Mouse (Mus musculus) heart, embryonic 14.5 days (tissue): Measurements from ENCODE around the gene Cdc42bpb. TPM values are rescaled to one million over a fixed set of nuclear protein-coding genes. Genes with fewer than 3 reads are reported as not detected.
A peak's percentile ranks its signal among the peaks of the same experiment; 100 is the strongest.

Experiments
- ATAC-seq: fragments of 200-750 bp; cut with Nextera tagmentation; 2 replicates; pipeline ENCODE4 v1.8.0; 2017; ENCODE audit warnings: low read depth, moderate TSS enrichment; ENCODE audit not compliant: insufficient number of reproducible peaks, insufficient read depth, low FRiP score
- H3K27ac ChIP-seq, 2 experiments: fragments of 200-500 bp in 1 of 2; fragments of 300-500 bp in 1 of 2; sonication (generic) in 1 of 2; replicated peaks in 1 of 2; 2 replicates each; pipeline ENCODE4 v1.5.1; 2012 to 2014; ENCODE audit warnings: low read depth in 2 of 2, low read length in 2 of 2, control low read depth in 1 of 2, mild to moderate bottlenecking in 1 of 2, mixed read lengths in 1 of 2; ENCODE audit not compliant: control insufficient read depth in 1 of 2, insufficient read depth in 1 of 2
- H3K27me3 ChIP-seq: fragments of 300-500 bp; sonication (generic); 2 replicates; pipeline ENCODE4 v1.6.1; 2014; ENCODE audit warnings: mild to moderate bottlenecking, low read length, control low read depth; ENCODE audit not compliant: control insufficient read depth, insufficient read depth
- H3K36me3 ChIP-seq: fragments of 300-500 bp; sonication (generic); 2 replicates; pipeline ENCODE4 v1.6.1; 2014; ENCODE audit warnings: mild to moderate bottlenecking, control low read depth, low read length, mixed read lengths; ENCODE audit not compliant: control insufficient read depth, insufficient read depth
- H3K4me1 ChIP-seq, 2 experiments: fragments of 200-500 bp in 1 of 2; fragments of 300-500 bp in 1 of 2; sonication (generic) in 1 of 2; 2 replicates each; pipeline ENCODE4 v1.6.1; 2012 to 2014; ENCODE audit warnings: low read length in 2 of 2, control low read depth in 1 of 2, mixed read lengths in 1 of 2; ENCODE audit not compliant: control insufficient read depth in 2 of 2, insufficient read depth in 2 of 2
- H3K4me2 ChIP-seq: fragments of 300-500 bp; sonication (generic); 2 replicates; pipeline ENCODE4 v1.6.1; 2014; ENCODE audit warnings: mild to moderate bottlenecking, low read length
- H3K4me3 ChIP-seq, 2 experiments: fragments of 200-500 bp in 1 of 2; fragments of 300-500 bp in 1 of 2; sonication (generic) in 1 of 2; 2 replicates each; pipeline ENCODE4 v1.5.1; 2012 to 2014; ENCODE audit warnings: low read length in 2 of 2, mild to moderate bottlenecking in 2 of 2, control low read depth in 1 of 2, low read depth in 1 of 2, moderate library complexity in 1 of 2; ENCODE audit not compliant: control insufficient read depth in 1 of 2, insufficient read depth in 1 of 2
- H3K9ac ChIP-seq: fragments of 300-500 bp; sonication (generic); 2 replicates; pipeline ENCODE4 v1.6.1; 2014; ENCODE audit warnings: mild to moderate bottlenecking, low read length
- H3K9me3 ChIP-seq: fragments of 300-500 bp; sonication (generic); 2 replicates; pipeline ENCODE4 v1.6.1; 2016; ENCODE audit warnings: low read length, control low read depth; ENCODE audit not compliant: control insufficient read depth
- WGBS: fragments of 180-500 bp; shearing (Covaris S2); extraction: QIAGEN DNeasy Blood & Tissue Kit; methylation state at CpG from one replicate; pipeline ENCODE4 v1.1.7; 2014; 5-methylcytosine and 5-hydroxymethylcytosine counted together
- polyA plus RNA-seq: library from polyadenylated mRNA; unstranded; fragments of >200 nt; fragmentation: Nextera tagmentation; extraction: Ambion mirVana; gene quantifications from 2 replicates; pipeline ENCODE4 v1.2.1, GENCODE M21; 2014

Cdc42bpb gene
- polyA plus RNA-seq, 1 experiment from 2014 or later: 28.9 TPM

DNA sequence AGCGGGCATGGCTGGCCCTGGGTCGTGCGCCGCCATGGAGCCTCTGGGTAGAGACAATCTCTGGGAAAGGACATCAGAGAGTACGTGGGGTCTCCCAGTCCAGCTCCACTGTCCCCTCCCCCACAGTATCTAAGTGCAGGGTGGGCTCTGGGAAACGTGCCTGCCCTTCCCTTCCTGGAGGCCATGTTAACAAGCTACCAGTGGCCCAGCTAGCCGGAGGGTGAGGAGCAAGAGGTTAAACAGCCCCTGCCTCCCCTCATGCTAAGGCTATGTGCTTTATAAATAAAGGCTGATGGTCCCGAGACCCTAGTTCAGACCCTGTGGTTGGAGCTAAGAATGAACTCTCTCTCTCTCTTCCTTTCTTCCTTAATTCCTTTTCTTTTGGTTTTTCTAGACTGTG is 105.6 kb downstream of the Cdc42bpb start:
- Histone ChIP-seq H3K27ac (no peak overlapping the region), H3K4me2 (0 out of 2 replicates have a peak overlapping the region, but pooled peaks have one; percentile 22), H3K36me3 (no peaks in the 10 kb centered on the region), H3K4me3 (peak overlapping the region in 1 of 2 experiments; percentile 21; a peak in 1 of 4 replicates), H3K9me3 (no peaks in the 10 kb centered on the region), H3K9ac (no peak overlapping the region), H3K4me1 (peaks cover 13 to 21% of the 10 kb centered on the region in 2 experiments; a peak in 3 of 4 replicates), H3K27me3 (peaks cover 76% of the 10 kb centered on the region)
- WGBS: 21% methylated on average over 8 of the region's 8 CpGs
- ATAC-seq: no peak

DNA sequence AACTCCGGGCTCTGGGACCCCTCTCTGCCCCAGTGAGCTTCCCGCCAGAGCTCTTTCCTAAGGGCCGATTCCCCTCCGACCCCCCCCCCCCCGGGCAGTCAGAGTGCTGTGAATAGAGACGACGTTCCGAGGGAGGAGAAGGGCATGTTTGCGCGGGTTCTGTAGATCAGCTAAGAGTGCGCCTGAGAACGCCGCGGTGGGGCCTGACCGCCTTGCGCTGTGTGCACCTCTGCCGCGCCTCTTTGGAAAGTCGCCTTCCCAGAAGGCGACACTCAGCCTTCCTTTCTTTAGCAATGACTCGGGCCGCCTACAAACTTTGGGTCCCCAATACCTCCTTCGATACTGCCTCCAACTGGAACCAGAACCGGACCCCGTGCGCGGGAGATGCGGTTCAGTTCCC is 106.1 kb downstream of the Cdc42bpb start:
- ATAC-seq: no peak
- peaks cover 13 to 21% of the 10 kb centered on the region in 2 experiments; a peak in 3 of 4 replicates for H3K4me1 ChIP-seq
- H3K4me3 ChIP-seq: peak overlapping the region in 1 of 2 experiments; percentile 21; a peak in 2 of 4 replicates
- 6% methylated on average over 25 of the region's 28 CpGs for WGBS
- H3K36me3 ChIP-seq: no peaks in the 10 kb centered on the region
- 0 out of 2 replicates have a peak overlapping the region, but pooled peaks have one; percentile 22 for H3K4me2 ChIP-seq
- no peaks in the 10 kb centered on the region for H3K9me3 ChIP-seq
- no peak overlapping the region for H3K27ac ChIP-seq
- no peak overlapping the region for H3K9ac ChIP-seq
- H3K27me3 ChIP-seq: peaks cover 71% of the 10 kb centered on the region

DNA sequence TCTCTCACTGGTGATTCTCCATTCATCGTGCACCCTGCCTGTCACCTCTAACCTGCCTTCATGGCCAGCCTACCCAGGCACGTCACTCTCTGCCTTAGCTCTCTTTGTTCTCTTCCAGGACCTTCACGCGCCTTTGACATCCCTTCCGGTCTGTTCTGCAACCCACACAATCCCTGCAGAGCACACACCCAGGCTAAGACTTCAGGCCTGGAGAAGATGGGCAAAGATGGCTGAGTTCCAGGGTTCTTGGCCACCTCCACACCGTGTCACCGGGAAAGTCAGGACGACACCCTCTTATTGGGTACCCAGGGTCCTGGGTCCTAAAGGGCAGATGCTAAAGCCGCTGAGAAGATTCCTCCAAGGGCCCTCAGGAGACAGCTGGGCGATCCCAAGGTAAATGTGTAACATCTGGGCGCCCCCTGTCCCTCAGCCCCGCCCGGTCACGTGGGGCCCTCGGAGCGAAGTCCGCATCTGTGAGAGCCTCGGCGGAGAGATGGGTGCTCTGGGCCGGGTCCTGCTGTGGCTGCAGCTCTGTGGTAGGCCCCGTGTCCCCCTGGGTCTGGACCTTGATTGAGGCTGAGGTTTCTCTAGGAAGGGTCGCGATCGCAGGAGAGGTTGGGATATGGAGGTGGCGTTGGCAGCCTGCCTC is 106.8 kb downstream of the Cdc42bpb start, which contains the start of gene Amn:
Gene Amn (plus strand): TSS at position 467 of the 649 bp plus-strand sequence.
- 27% methylated on average over 25 of the region's 25 CpGs for whole genome bisulfite sequencing
- Histone ChIP-seq H3K4me1 (peaks cover 13 to 20% of the 10 kb centered on the region in 2 experiments; a peak in 3 of 4 replicates), H3K36me3 (no peaks in the 10 kb centered on the region), H3K27me3 (peaks cover 64% of the 10 kb centered on the region), H3K4me3 (peak within 1 kb of the TSS in 1 of 2 experiments; percentile 21; a peak in 2 of 4 replicates), H3K4me2 (0 out of 2 replicates have a peak within 1 kb of the TSS, but pooled peaks have one; percentile 22), H3K9me3 (no peaks in the 10 kb centered on the region), H3K27ac (no peak within 1 kb of the TSS), H3K9ac (no peak within 1 kb of the TSS)
- ATAC-seq: no peak

DNA sequence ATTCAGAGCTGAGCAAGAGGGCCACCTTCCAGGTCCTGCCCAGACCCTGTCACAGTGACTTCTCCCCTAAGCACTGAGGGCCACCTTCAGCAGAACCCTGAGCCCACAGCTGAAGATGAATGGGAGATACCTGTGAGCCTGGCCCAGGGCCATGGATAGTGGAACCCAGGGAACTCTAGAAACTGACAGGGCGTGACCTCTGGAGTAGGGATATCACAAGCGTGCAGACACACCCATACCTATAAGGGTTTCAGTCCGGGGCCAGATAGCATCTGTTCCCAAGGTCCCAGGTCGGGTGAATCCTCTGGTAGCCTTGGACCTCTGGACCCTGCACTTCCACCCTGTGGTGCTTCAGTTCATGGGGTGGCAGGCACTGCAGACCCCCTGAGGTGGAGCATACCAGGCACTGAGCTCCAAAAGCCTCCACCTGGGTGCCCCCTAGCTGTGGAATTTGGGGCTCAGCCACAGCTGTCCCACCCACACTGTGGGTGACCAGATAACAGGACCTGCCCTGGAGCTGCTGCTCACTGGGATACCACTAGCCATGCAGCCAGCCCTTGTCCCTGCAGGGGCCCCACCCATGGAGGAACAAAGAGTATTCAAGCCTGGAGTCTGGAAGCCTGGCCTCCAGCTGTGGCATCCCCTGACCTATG is 109.7 kb downstream of the Cdc42bpb start:
- peaks cover 35% of the 10 kb centered on the region for H3K27me3 ChIP-seq
- no peaks in the 10 kb centered on the region for H3K9me3 ChIP-seq
- no peak overlapping the region for H3K27ac ChIP-seq
- no peak overlapping the region for H3K4me3 ChIP-seq
- no peak for ATAC-seq
- peaks cover 10% of the 10 kb centered on the region for H3K36me3 ChIP-seq
- H3K4me2 ChIP-seq: no peak overlapping the region
- 69% methylated on average over 4 of the region's 4 CpGs for WGBS
- no peaks in the 10 kb centered on the region; a peak in 1 of 4 replicates for H3K4me1 ChIP-seq
- H3K9ac ChIP-seq: no peak overlapping the region

- no peak overlapping the region for H3K27ac ChIP-seq
- H3K9ac ChIP-seq: no peak overlapping the region
- H3K4me1 ChIP-seq: no peaks in the 10 kb centered on the region; a peak in 1 of 4 replicates
- H3K4me3 ChIP-seq: no peak overlapping the region
- H3K27me3 ChIP-seq: peaks cover 23% of the 10 kb centered on the region
- no peak overlapping the region for H3K4me2 ChIP-seq
- ATAC-seq: no peak
- H3K36me3 ChIP-seq: peaks cover 17% of the 10 kb centered on the region
- 85% methylated on average over 12 of the region's 12 CpGs for WGBS
- no peaks in the 10 kb centered on the region for H3K9me3 ChIP-seq
Measured at GRCm38 (mm10) chr12:111266592-111266991, 110.9 kb downstream of the Cdc42bpb start.

DNA sequence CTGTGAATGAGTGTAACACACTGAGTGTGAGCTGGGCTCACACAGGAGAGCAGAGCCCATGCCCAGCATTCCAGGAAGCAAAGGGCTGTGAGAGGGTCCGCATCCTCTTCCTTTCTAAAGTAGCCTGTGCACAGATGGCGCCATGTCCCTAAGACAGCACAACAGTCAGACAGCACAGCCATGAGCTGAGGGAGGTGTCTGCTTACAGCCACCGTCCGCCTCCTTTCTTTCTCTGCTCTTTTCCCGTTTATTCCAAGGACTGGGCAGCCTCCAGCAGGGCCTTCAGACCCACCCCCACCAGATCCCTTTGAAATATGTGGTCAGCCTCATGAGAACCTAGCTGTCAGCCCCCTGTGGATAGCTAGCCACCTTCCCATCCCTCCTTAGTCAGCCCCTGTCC is 112.3 kb downstream of the Cdc42bpb start:
- Histone ChIP-seq H3K4me1 (no peaks in the 10 kb centered on the region; a peak in 1 of 4 replicates), H3K9me3 (no peaks in the 10 kb centered on the region), H3K36me3 (peaks cover 30% of the 10 kb centered on the region), H3K4me3 (no peak overlapping the region), H3K9ac (no peak overlapping the region), H3K27me3 (peaks cover 9% of the 10 kb centered on the region), H3K4me2 (no peak overlapping the region), H3K27ac (no peak overlapping the region)
- WGBS: 75% methylated on average over 5 of the region's 5 CpGs
- ATAC-seq: no peak

DNA sequence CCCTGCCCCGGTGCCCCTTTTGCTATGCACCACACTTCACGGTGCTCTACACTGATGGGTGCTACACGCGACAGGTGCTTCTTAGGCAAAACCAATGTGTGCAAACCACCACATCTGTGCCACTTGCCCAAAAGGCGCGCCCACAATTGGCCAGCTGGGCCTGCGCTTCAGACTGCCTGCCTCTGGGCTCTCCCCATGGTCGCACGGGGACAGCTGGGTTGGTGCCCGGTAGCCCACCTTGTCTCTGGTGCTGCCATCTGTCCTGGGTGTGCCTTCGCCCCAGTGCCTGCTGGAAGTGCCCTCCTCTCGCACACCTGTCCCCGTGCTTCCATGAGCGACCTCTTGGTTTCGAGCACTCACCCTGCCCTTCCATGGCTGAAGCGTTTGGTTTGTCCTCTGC is 113.9 kb downstream of the Cdc42bpb start:
- no peak overlapping the region for H3K9ac ChIP-seq
- no peaks in the 10 kb centered on the region for H3K4me1 ChIP-seq
- no peak for ATAC-seq
- H3K27me3 ChIP-seq: no peaks in the 10 kb centered on the region
- H3K36me3 ChIP-seq: peaks cover 36% of the 10 kb centered on the region
- 88% methylated on average over 16 of the region's 16 CpGs for WGBS
- no peaks in the 10 kb centered on the region for H3K9me3 ChIP-seq
- H3K4me2 ChIP-seq: no peak overlapping the region
- H3K27ac ChIP-seq: no peak overlapping the region
- no peak overlapping the region for H3K4me3 ChIP-seq
